Comparison of ENCODE assay signal across 27 mouse cellular contexts in genomic region chr7:72313908-72314307, GRCm38 (mm10). TPM values are rescaled to one million over a fixed set of nuclear protein-coding genes. Genes with fewer than 3 reads are reported as not detected.
DNase-seq lines count a peak whose midpoint lies in the region; TF ChIP-seq lines count a peak whose summit lies in the region.
"Had no signal": no experiment of that assay in that cellular context is flagged by ENCODE, and none has a peak within 500 bp of the region (broad histone marks: within the 10 kb centered on the region; RNA-seq: fewer than 3 reads in every experiment).

No protein-coding gene starts in this region.

- 45% methylated on average over 3 of the region's 3 CpGs for WGBS in small intestine, adult 2 months

- H3K27me3 ChIP-seq in small intestine, adult 2 months (ENCODE audit: control insufficient read depth, insufficient read depth, low read length), result no peaks in the 10 kb centered on the region
- H3K27me3 ChIP-seq: embryonic facial prominence, embryonic 15.5 days; forebrain, embryonic 12.5 days; intestine, embryonic 15.5 days; liver, embryonic 12.5 days; neural tube, embryonic 12.5 days had no signal

- H3K4me3 ChIP-seq in small intestine, adult 2 months (ENCODE audit: low read depth, low read length), result no peak overlapping the region
- H3K4me3 ChIP-seq: embryonic facial prominence, embryonic 10.5 days; embryonic facial prominence, embryonic 15.5 days; forebrain, embryonic 12.5 days; hindbrain, embryonic 10.5 days; intestine, embryonic 15.5 days; liver, embryonic 12.5 days; neural tube, embryonic 12.5 days had no signal

- H3K4me1 ChIP-seq in small intestine, adult 2 months (ENCODE audit: control insufficient read depth, insufficient read depth, insufficient read length, low read length), result peaks cover 2% of the 10 kb centered on the region
- H3K4me1 ChIP-seq: embryonic facial prominence, embryonic 10.5 days; embryonic facial prominence, embryonic 15.5 days; forebrain, embryonic 12.5 days; hindbrain, embryonic 10.5 days; intestine, embryonic 15.5 days; liver, embryonic 12.5 days; neural tube, embryonic 12.5 days had no signal

- peak overlapping the region; percentile 60 for H3K27ac ChIP-seq in small intestine, adult 2 months (ENCODE audit: insufficient read depth, low read depth, low read length)
- H3K27ac ChIP-seq: embryonic facial prominence, embryonic 10.5 days; embryonic facial prominence, embryonic 15.5 days; forebrain, embryonic 12.5 days; hindbrain, embryonic 10.5 days; intestine, embryonic 15.5 days; kidney, postnatal 0 days; liver, embryonic 12.5 days; neural tube, embryonic 12.5 days had no signal

- TF ChIP-seq CTCF in small intestine, adult 2 months (IDR thresholded peaks at IDR 0.05; ENCODE audit: extremely low read depth, insufficient read length, insufficient replicate concordance, low read depth, low read length), result no peak

- no peak for TF ChIP-seq POLR2A in small intestine, adult 2 months (IDR thresholded peaks at IDR 0.05; ENCODE audit: low read depth, low read length)

- DNase-seq in adrenal gland, postnatal 10 days, result peak; percentile 4
- DNase-seq in adrenal gland, adult (ENCODE audit: inconsistent age in 2 of 2, low spot score in 1 of 2), result no peak
- peak; percentile 33 for DNase-seq in CD4-positive helper T cell, adult 2 months (ENCODE audit: low read depth, low spot score)
- DNase-seq in T-cell, adult 2 months (ENCODE audit: low spot score), result peak; percentile 19
- no peak for DNase-seq in right cerebral cortex, adult 18-20 months
- no peak for DNase-seq in spleen, postnatal 4 days (ENCODE audit: low spot score in 2 of 2)
- DNase-seq: adrenal gland, postnatal 36 days; cerebellum, adult 18-20 months; cerebellum, postnatal 14 days; forebrain, postnatal 0 days; gastrocnemius, postnatal 10 days; heart, postnatal 14 days; kidney, adult 2 months; kidney, postnatal 4 days; left cerebral cortex, postnatal 4 days; liver, postnatal 0 days; lung, postnatal 36 days; right cerebral cortex, postnatal 4 days had no signal

- H3K36me3 ChIP-seq in small intestine, adult 2 months (ENCODE audit: control insufficient read depth, insufficient read depth, low read length), result no peaks in the 10 kb centered on the region
- H3K36me3 ChIP-seq: embryonic facial prominence, embryonic 10.5 days; embryonic facial prominence, embryonic 15.5 days; forebrain, embryonic 12.5 days; hindbrain, embryonic 10.5 days; intestine, embryonic 15.5 days; liver, embryonic 12.5 days; neural tube, embryonic 12.5 days had no signal

RNA-seq across cellular contexts. Expression of gene Mctp2, which starts 7.5 kb away (rescaled TPM):
- total RNA-seq in adrenal gland, postnatal 10 days (2021), result 1 to 10 TPM; 1.4 to 2.7 TPM
- polyA plus RNA-seq in small intestine, adult 2 months (2012; rRNA removed), result 0.34 TPM in 2 replicates

Comparison
In these comparisons a context has a peak if more than half of its experiments do, and no peak if none do; other contexts are left out.
1. DNase-seq: peak in adrenal gland, postnatal 10 days (single experiment), CD4-positive helper T cell, adult 2 months (single experiment) and T-cell, adult 2 months (single experiment); none in adrenal gland, adult (0 of 2), right cerebral cortex, adult 18-20 months (single experiment) and spleen, postnatal 4 days (0 of 2).